Mouse (Mus musculus) brain, embryonic 14.5 days (tissue): ENCODE data around the gene Cul4a.

Experiments used
- CTCF ChIP-seq: fragments of 200-500 bp; IDR thresholded peaks from 2 replicates; pipeline ENCODE4 v1.5.1; 2012; ENCODE audit warnings: inconsistent platforms, mild to moderate bottlenecking, moderate library complexity, borderline replicate concordance; ENCODE audit not compliant: insufficient read depth, insufficient read length; ENCODE audit errors: extremely low read depth
- POLR2A ChIP-seq: fragments of 200-500 bp; IDR thresholded peaks from 2 replicates; pipeline ENCODE4 v1.6.1; 2012; ENCODE audit warnings: mild to moderate bottlenecking, inconsistent platforms, borderline replicate concordance; ENCODE audit not compliant: poor library complexity, insufficient read depth, insufficient read length, severe bottlenecking; ENCODE audit errors: extremely low read depth

DNA sequence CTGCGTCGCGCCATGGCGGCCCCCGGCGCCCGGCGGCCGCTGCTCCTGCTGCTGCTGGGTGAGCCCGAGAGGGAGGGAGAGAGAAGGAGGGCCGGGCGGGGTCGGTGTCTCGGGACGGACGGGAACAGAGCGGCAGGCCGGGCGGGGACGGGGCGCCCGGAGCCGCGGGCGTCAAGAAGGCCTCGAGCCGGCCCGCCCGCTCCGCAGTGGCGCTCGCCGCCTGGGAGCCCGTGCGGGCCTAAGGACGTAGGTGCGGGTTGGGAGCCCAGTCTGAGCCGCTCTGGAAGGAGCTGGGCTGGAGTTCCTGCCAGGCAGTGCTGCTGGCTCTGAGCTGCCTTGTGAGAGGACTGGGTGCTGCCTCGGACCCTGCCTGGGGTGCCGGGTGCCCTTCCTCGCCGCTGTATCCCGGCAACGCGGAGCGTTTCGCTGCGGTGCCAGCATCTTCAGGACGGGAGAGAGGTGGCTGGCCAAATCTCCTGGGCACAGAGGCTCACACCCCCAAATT, 54.0 kb downstream of the Cul4a start:
- TF ChIP-seq CTCF (no peak), POLR2A (no peak)
